Mouse (Mus musculus) adrenal gland, postnatal 4 days (tissue): Measurements from ENCODE around the gene Golim4. TPM values are rescaled to one million over a fixed set of nuclear protein-coding genes. Genes with fewer than 3 reads are reported as not detected.
"Not testable (repeated sequence)": the region's sequence is repeated elsewhere in the genome, so short reads cannot be mapped to it uniquely, and the experiment has no call there.

Source experiments
- DNase-seq, 2 experiments: peaks; one replicate each; pipeline ENCODE4 v3.0.0; 2021 to 2022; ENCODE audit warnings: low spot score in 2 of 2, mixed read lengths in 2 of 2
- long read RNA-seq, 2 experiments: library from polyadenylated mRNA; stranded (forward); transcript quantifications; one replicate each; pipeline ENCODE4 v2.0.0; 2021
- total RNA-seq, 2 experiments: library from RNA; stranded (reverse); gene quantifications; 2 replicates each; pipeline ENCODE4 v1.2.3; 2021

Golim4 gene
- total RNA-seq = 10 to 100 TPM; 89.3 to 99.7 TPM
- long read RNA-seq, experiment 1, full-length matches to known transcripts = 15 of 18 reads
- long read RNA-seq, experiment 1, partial matches to known transcripts = 1 of 18 reads
- long read RNA-seq, experiment 1, other reads (novel, unspliced or antisense) = 2 of 18 reads
- long read RNA-seq, experiment 2, full-length matches to known transcripts = 75 of 89 reads
- long read RNA-seq, experiment 2, partial matches to known transcripts = 11 of 89 reads
- long read RNA-seq, experiment 2, other reads (novel, unspliced or antisense) = 3 of 89 reads

DNA sequence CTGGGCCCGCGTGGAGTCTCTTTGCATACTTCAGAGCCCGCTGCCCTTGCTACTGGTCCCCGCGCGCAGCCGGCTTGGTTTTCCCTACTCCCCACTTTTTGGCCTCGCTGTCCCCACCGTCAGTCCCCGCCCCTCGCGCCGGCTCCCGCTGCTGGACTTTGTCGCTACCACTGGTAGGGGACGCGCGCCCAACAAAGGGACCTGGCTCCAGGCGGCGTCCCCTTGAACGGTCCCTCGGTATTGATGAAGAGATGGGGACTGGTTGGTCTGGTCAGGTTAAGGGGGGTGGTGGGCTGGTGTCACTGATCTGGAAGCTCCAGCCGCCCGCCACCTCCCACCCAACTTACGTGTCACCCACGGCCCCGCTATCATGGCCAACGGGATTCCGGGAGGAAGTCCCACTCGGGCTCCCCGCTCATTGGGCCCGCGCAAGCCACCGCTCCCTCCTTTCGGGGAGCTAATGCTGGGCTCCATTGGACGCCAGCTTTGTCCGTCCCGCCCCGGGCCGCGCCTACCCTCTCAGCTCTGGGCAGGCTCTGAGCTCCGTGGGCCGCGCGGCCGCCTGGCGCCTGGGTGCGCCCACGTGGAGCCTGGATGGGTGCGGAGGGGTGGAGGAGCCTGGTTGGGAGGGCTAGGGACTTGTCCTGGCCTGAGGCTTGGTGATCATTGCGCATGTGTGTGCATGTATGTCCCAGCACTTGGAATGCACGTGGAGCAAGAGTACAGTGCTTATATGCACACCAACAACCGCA is at the start of gene Golim4:
Gene Golim4, minus strand, starts transcription at position 399 of the 752 bp plus-strand sequence.
- peak; percentile 87 to 90 for DNase-seq

DNA sequence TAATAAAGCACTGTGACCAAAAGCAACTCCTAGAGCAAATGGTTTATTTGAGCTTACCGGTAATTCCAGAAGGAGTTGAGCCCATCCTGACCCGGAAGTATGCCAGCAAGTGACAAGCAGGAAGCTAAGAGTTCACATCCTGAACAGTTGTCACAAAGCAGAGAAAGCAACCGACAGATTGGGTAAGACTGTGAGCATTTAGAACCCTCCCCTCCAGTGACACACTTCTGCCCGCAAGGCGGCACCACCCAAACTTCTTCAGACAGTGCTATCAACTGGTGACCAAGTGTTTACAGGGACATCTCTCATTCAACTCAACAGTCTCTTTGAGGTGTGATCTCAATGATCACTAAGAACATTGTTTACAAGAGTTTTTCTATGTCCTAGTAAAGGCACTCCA is 48.9 kb upstream of the Golim4 start:
- no peak for DNase-seq

DNA sequence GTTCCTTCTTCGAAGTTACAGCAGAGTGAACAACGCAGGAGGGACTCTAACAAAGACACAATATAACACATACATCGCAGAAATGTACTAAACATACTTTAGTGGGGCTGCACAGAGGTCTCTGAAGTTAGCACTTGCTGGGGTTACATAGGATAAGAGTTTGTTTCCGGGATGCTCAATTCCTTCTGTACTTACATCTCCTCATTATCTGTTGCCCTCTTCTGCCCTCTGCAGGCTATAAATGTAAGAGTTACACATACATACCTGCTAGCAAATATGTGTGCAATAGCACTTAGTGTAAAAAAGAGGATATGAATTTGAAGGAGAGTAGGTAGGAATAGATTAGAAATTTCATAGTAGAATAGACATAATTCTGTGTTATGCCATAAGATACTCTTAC is 44.4 kb upstream of the Golim4 start:
- no peak for DNase-seq

DNA sequence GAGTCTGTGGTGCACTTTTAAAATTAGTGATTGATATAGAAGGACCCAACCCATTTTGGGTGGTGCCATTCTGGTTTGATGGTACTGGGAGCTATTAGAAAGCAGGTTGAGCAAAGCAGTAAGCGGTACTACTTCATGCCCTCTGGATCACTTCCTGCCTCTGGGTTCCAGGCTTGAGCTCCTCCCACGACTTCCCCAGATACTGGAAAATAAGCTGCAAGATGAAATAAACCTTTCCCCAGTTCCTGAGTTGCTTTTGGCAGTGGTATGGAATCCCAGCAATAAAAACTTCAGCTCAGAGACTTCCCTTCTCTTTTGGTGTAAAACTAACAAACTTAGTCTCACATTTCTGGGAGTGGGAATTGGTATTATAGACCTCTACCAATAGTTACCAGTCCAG is 43.7 kb upstream of the Golim4 start:
- DNase-seq = no peak

DNA sequence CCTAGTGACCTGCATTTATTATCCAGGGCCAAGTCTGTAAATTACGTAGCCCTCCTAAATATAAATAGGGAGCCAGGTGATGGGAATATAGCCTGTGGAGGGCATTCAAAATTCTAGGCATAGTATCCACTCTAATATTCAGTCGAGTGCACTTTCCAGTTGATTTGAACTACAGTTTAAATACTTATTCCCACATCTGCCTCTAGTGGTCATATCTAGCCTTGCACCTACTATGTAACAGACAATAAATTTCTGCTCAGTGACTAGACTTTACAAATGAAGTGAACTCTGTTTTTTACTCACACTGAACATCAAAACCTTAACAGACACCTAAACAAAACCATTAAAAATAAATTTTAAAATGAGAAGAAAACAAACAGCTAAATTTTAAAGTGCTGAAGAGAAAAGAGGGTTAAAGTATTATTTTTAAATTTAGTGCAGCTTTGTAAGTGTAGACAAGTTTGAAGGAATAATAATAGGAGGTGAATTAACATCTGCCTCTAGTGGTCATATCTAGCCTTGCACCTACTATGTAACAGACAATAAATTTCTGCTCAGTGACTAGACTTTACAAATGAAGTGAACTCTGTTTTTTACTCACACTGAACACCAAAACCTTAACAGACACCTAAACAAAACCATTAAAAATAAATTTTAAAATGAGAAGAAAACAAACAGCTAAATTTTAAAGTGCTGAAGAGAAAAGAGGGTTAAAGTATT is 24.4 kb upstream of the Golim4 start:
- DNase-seq = not testable (repeated sequence)

DNA sequence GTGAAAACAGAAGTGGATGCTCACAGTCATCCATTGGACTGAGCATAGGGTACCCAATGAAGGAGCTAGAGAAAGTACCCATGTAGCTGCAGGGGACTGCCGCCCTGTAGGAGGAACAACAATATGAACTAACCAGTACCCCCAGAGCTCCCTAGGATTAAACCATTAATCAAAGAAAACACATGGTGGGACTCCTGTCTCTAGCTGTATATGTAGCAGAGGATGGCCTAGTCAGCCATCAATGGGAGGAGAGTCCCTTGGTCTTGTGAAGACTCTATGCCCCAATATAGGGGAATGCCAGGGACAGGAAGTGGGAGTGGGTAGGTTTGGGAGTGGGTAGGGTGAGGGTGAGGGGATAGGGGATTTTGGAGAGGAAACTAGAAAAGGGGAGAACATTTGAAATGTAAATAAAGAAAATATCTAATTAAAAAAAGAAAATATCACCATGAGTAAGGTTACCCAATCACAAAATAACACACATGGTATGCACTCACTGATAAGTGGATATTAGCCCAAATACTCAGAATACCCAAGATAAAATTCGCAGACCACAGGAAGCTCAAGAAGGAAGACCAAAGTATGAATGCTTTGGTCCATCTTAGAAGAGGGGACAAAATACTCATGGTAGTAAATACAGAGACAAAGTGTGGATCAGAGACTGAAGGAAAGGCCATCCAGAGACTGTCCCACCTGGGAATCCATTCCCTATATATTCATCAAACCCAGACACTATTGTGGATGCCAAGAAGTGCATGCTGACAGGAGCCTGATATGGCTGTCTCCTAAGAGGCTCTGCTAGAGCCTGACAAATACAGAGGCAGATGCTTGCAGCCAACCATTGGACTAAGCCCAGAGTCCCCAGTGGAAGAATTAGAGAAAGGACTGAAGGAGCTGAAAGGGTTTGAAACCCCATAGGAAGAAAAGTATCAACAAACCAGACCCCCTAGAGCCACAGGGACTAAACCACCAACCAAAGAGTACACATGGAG is 6.3 kb upstream of the Golim4 start:
- DNase-seq = not testable (repeated sequence)

DNA sequence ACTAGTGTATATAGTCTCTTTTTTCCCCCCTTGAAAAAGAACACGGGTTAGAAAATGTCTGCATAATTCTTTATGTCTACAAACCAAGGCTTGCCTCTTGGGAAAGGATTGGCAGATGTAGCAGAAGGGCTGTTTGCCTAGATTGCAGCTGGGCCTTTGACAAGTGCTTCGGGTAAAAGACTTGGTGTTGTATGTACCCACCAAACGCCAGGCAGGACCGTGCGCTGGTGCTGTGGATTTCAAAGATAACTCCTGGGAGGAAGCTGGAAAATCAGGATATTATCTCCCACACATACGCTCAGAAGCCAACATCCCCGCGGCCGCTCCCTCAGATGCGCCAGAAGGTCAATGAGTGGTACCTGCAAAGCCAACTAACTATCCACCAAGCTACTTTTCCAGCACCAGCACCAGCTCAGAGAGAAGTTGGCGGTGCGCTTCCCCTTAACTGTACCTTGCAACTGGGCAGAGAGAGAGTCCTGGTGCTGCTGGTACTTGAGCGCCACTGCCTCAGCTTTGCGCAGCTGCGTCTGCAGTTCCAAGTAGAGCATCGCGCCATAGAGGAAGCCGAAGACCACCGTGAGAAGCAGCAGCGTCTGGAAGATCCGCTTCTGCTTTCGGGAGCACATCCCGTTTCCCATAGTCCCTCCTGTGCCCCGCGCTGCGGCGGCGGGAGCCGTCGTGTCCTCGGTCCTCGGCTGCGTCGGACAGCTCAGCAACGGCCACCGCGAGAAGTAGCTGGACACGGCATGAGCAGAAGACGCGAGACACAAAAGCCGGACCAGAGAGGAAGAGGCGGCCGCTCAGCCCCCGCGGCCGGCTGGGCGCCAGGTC is 873 bp downstream of the Golim4 start:
- DNase-seq = no peak

DNA sequence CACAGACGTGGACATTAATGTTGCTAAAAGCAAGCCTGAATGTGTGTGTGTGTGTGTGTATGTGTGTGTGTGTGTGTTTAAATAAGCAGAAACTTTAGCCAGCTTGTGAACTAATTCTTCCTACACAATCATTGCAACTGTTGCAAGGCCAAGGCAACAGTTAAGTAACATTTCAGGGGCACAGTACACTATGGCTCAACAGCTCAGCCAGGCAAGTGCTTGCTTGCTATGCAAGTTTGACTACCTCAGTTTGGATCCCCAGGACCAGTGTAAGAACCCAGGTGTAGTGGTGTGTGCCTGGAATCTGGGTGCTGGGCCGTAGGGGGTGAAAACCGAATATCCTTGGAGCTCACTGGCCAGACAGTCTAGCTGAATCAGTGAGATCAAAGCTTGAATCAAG is 2.6 kb downstream of the Golim4 start:
- DNase-seq = peak in 1 of 2 experiments; percentile 9

DNA sequence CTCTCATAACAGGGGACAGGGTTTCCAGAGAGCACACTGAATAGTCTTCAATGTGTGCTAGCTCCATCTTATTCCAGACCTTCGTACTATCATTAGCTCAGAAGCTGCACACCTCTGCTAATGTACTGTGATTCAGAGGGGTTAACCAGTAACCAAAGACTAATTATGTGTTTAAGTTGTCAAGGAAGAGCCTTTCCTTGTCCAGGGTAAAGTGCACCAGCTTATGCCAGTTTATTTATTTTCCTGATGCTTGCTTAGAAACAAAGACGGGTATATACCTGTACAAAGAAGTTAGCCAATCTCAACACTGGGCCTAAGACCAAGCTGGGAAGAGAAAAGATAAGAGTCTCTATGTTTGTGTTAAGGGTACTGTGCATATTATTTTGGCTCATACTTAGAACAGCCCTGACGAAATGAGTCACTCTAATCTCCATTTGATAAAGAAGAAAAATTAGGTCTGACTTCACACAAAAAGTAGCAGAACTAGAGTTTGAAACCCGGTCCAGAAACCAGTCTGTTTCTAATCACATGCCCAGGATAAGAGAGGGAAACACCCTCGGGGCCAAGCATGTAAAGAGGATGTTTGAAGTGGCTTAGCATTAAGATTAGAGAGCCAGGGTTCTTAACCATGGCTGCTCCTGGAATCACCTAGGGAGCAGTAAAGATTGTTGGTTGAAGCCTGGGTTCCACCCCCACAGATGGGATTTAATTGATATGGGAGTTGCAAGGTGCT is 4.3 kb downstream of the Golim4 start:
- DNase-seq = no peak

DNA sequence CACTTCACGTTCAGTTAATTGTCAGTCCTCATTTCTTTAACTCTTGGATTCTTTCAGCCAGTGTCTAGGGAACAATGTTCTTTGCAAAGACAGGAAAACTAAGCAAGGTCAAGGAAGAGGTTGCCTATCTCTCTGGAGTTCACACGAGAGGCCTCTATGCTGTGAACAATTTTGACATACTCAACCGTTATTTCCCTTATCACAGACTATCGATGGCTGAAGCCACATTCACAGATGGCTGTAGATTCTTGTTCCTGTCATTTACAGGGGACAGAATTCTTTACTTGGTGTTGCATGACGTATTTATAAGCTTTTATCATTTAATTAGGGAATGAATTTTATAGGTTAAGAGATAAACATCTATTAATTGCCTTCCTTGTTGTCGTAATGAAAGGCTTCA is 5.9 kb downstream of the Golim4 start:
- DNase-seq = no peak

DNA sequence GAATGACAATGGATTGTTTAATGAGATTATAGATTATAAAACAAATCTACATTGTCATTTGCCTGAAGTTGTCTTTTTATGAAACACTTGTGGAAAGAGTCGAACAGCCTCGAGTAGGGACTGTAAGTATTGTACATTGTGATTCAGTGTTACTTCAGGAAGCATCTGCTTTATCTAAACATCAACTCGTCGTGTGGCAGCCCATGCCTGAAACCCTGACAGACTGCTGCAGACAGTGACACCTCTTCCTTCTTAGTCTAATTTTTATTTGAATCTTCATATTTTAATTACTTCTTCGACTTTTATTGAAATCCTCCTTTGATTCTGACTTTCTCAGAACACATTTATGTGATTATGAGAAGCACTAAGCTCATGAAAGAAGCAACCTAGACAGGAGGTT is 7.4 kb downstream of the Golim4 start:
- DNase-seq = no peak

DNA sequence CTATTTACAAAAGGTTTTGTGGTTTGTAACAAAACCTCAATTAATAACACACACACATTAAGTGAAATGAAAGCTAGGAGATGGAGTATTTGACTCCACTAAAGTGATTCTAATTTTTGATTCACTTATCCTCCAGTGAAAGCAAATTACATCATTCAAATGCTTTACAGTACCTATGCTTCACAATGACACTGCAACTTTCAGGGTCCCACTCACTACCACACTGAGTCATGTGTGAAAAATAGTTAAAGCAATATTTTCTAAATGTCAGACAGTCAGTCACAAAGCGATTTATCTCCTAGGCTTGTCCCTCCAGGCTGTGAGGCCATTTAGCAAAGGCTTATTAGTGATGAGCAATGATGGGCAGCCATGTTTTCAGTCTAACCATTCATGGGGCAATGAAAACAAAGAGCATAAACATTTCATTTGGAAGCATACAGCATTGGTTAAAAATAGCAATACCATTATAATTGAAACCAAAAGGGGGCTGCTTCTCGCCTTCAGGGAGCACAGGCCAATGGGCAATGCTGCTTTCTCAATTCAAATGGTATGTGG is 8.1 kb downstream of the Golim4 start:
- no peak for DNase-seq

DNA sequence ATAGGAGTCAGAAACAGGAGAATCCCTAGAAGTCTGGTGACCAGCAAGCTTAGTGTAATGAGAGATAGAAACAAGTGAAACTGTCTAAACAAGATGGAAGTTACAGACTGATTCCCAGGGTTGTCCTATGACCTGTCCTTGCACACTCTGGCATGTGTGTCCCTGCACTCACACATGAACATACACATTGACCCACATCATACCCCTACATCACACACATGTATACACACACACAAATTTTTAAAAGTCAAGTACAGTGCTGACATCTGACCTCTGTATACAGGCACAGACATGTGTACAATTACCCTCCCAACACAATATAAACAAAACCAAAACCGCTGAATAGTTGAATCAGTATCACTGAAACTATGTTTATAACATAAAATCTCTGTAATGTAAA is 8.7 kb downstream of the Golim4 start:
- DNase-seq = no peak

DNA sequence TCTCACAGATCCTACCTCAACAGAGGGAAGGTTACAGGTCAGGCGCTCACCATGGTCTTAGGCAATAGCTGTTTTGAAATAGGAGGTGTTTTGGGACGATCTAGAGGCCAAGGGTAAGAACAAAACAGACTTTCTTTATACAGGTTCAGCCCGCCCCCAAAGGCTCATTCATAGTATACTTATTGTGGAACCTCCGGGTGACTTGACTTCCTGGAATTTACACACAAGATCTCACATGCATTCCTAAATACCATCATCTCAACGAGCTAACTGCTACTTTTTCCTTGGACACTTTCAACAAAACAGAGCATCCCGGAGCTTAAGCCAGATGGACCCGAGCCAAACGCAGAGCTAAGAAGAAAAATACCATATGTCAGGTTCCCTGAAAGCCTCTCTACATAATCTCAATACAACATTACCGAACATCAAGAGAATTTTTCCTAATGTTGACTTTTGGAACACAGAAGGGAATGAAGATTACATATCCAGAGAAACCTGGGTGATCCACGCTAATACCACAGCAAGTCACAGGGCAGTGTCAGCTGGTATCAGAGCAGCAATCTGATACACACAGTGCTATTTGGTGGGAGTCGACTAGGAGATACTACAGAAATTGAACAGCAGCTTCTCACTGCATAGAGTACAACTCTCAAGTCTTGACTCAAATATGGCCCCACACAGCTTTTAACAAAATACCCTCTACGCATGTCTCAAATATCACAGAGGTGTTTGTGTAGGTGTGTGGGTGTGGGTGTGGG is 14.3 kb downstream of the Golim4 start:
- no peak for DNase-seq

DNA sequence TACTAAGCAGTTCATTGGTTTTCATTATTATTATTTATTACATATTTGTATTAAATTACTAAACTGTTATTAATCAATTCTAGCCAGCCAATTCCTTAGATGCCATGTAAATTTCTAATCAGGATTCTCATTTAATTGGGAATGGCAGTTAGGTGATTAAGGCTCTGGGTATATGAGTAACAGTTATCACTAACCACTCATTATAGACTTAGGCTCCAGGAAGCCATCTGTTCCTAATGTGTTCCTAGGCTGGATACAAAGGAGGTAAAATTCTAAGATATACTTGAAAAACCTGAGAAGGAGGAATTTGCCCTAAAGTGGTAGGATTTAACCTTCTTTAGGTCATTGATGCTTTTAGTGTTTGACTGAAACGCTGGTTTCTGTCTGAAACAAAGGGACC is 14.9 kb downstream of the Golim4 start:
- DNase-seq = no peak

DNA sequence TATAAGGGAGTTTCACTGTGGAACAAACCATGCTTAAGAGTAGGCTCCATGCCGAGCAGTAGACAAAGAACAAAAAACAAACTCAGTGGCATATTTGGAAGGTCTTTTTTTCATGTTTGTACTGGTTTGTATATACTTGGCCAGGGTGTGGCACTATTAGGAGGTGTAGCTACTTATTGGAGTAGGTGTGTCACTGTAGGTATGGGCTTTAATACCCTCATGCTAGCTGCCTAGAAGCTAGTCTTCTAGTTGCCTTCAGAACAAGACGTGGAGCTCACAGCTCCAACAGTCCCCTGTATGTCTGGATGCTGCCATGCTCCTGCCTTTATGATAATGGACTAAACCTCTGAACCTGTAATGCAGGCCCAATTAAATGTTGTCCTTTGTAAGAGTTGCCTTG is 20.6 kb downstream of the Golim4 start:
- no peak for DNase-seq

DNA sequence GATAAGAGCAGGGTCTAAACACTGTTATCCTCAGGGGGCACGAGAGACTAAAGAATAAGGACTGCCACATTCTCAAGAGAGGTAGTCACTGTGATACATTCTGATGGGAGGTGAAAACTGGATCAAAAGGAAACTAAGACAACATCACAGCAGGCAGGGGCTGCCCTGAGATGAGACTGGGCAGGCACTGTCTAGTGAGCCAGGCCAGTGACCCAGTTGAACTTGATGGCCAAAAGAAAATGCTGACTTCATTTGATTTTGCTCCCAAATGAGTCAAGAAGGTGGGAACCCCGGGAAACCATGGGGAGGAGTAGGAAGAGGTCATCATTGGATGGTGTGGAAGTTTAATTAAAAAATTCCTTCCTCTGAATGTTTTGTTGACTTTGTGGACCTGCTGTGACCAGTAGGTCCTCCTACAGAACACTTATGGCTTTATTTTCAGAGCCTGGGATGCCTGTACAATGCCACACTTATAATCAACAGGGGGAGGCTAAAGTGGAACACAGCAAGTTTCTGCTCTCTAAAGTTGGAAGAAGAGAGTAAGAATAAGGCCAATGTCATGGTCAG is 26.0 kb downstream of the Golim4 start:
- no peak for DNase-seq
